Mouse (Mus musculus): Measurements from ENCODE around the gene Fez1.

DNA sequence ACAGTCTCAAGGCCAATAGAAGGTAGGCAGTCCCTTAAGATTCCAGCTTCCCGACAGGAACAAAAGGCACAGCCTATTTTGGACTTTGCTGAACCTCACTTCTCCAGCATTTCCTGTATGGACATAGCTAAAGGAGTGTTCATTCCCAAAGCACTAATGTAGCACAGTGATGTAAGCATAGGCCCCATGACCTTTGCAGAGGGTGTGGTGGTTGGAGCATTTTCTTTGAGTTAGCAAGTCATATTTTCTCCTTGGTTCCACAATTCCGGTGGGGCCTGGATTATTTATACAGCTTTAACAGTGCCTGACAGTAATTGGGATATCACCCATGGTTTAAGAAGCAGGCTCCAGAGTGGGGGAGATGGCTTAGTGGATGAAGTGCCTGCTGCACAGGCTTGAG lies 27.0 kb downstream of the Fez1 start:
- TF ChIP-seq POLR2A (IDR thresholded peaks at IDR 0.05; ENCODE audit: insufficient read depth, low read depth, low read length) (no peak), CTCF (IDR thresholded peaks at IDR 0.05) (no peak)
